Mouse (Mus musculus) urinary bladder, postnatal 36 days (tissue): ENCODE results near the gene Sms.

ENCODE experiments used
- DNase-seq, 2 experiments: peaks; one replicate each; pipeline ENCODE4 v3.0.0; 2022; ENCODE audit warnings: low spot score in 2 of 2, mixed read lengths in 1 of 2

The Sms gene

GRCm38 (mm10) chrX:157491944-157492726 lies at the start of gene Sms:
Gene Sms, minus strand, starts transcription at chrX:157492287.
- peak; percentile 6 to 38 for DNase-seq

- no peak for DNase-seq
Measured at GRCm38 (mm10) chrX:157506400-157506799, 14.3 kb upstream of the Sms start.

GRCm38 (mm10) chrX:157504506-157504905 lies 12.4 kb upstream of the Sms start:
- no peak for DNase-seq

- DNase-seq: no peak
Measured at GRCm38 (mm10) chrX:157501871-157502270, 9.8 kb upstream of the Sms start.

- DNase-seq: no peak
Measured at GRCm38 (mm10) chrX:157500004-157500403, 7.9 kb upstream of the Sms start.

- DNase-seq: no peak
Measured at GRCm38 (mm10) chrX:157493159-157493558, 1.1 kb upstream of the Sms start.

- peak in 1 of 2 experiments; percentile 1 for DNase-seq
Measured at GRCm38 (mm10) chrX:157491145-157491935, 747 bp downstream of the Sms start.

- no peak for DNase-seq
Measured at GRCm38 (mm10) chrX:157490769-157491144, 1.3 kb downstream of the Sms start.

- no peak for DNase-seq
Measured at GRCm38 (mm10) chrX:157489871-157490721, 2.0 kb downstream of the Sms start.

- no peak for DNase-seq
Measured at GRCm38 (mm10) chrX:157488831-157489230, 3.3 kb downstream of the Sms start.

GRCm38 (mm10) chrX:157486765-157487164 lies 5.3 kb downstream of the Sms start:
- peak in 1 of 2 experiments; percentile 7 for DNase-seq

GRCm38 (mm10) chrX:157482842-157483241 lies 9.2 kb downstream of the Sms start:
- no peak for DNase-seq

- no peak for DNase-seq
Measured at GRCm38 (mm10) chrX:157481860-157482259, 10.2 kb downstream of the Sms start.

GRCm38 (mm10) chrX:157477328-157477727 lies 14.8 kb downstream of the Sms start:
- DNase-seq: no peak

- DNase-seq: no peak
Measured at GRCm38 (mm10) chrX:157476153-157476810, 15.8 kb downstream of the Sms start.

GRCm38 (mm10) chrX:157471711-157472660 lies 20.1 kb downstream of the Sms start:
- no peak for DNase-seq

GRCm38 (mm10) chrX:157468795-157469194 lies 23.3 kb downstream of the Sms start:
- DNase-seq: no peak

- DNase-seq: no peak
Measured at GRCm38 (mm10) chrX:157468055-157468454, 24.0 kb downstream of the Sms start.

GRCm38 (mm10) chrX:157465949-157466348 lies 26.1 kb downstream of the Sms start:
- no peak for DNase-seq

- no peak for DNase-seq
Measured at GRCm38 (mm10) chrX:157462716-157463115, 29.4 kb downstream of the Sms start.
